In genomic region chr5:150794181-150794580, GRCm38 (mm10) we compare ENCODE assay signal across 19 mouse cellular contexts.
"Had no signal": no experiment of that assay in that cellular context is flagged by ENCODE, and none has a peak within 500 bp of the region (broad histone marks: within the 10 kb centered on the region; RNA-seq: fewer than 3 reads in every experiment).

No protein-coding gene starts in this region.

- H3K9me3 ChIP-seq: limb, embryonic 15.5 days; liver, embryonic 12.5 days; neural tube, embryonic 13.5 days; neural tube, embryonic 15.5 days had no signal

- H3K4me1 ChIP-seq: limb, embryonic 15.5 days; liver, embryonic 12.5 days; neural tube, embryonic 13.5 days; neural tube, embryonic 15.5 days had no signal

- H3K4me3 ChIP-seq: limb, embryonic 15.5 days; liver, embryonic 12.5 days; myocyte; neural tube, embryonic 13.5 days; neural tube, embryonic 15.5 days had no signal

- ATAC-seq: liver, embryonic 12.5 days; midbrain, embryonic 16.5 days had no signal

- DNase-seq: lung, adult 2 months; lung, postnatal 4 days; midbrain, embryonic 14.5 days; retina, postnatal 1 day; right cerebral cortex, adult 18-20 months; right cerebral cortex, postnatal 25 days; right cerebral cortex, postnatal 4 days; spleen, adult 18-20 months; thymus, adult 18-20 months; thymus, postnatal 14 days; thymus, postnatal 36 days had no signal

- H3K9ac ChIP-seq: limb, embryonic 15.5 days; liver, embryonic 12.5 days; liver, embryonic 14.5 days; neural tube, embryonic 13.5 days; neural tube, embryonic 15.5 days had no signal

- H3K27ac ChIP-seq: limb, embryonic 15.5 days; liver, embryonic 12.5 days; liver, embryonic 14.5 days; neural tube, embryonic 13.5 days; neural tube, embryonic 15.5 days had no signal

- H3K27me3 ChIP-seq: limb, embryonic 15.5 days; liver, embryonic 12.5 days; neural tube, embryonic 13.5 days; neural tube, embryonic 15.5 days had no signal

- H3K4me2 ChIP-seq: limb, embryonic 15.5 days; liver, embryonic 12.5 days; midbrain, embryonic 11.5 days; neural tube, embryonic 13.5 days; neural tube, embryonic 15.5 days had no signal
